Mouse (Mus musculus) activated CD4-positive, CD25-positive, alpha-beta regulatory T cell, adult 9 weeks (primary cell): ENCODE measurements around the gene Vmn1r118. TPM values are rescaled to one million over a fixed set of nuclear protein-coding genes. Genes with fewer than 3 reads are reported as not detected.

Experiments used
- polyA plus RNA-seq: library from polyadenylated mRNA; unstranded; fragments of 100-300 nt; shearing (Covaris generic); gene quantifications from one replicate; pipeline ENCODE4 v1.2.1, GENCODE M21; 2017

Vmn1r118 gene
- polyA plus RNA-seq: not detected

DNA sequence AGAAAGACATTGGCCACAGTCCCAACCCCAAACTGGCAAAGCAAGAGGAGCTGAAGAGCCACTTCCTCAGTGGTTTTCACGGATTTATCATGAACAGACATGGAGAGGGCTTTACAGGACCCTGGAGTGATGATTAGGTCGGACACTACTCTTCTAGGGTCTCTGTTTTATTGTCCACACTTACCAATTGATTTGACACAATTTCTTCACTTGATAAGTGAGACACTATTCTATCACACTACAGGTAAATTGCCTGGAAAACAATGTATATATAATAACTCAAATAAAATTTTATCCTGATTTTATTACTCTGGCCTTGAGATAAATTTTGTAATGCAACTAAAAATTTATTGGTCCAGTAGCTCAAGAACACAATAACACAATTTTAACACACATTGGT, at the start of gene Vmn1r118:
TSS of gene Vmn1r118 (minus strand) at position 101 of the 400 bp plus-strand sequence.

DNA sequence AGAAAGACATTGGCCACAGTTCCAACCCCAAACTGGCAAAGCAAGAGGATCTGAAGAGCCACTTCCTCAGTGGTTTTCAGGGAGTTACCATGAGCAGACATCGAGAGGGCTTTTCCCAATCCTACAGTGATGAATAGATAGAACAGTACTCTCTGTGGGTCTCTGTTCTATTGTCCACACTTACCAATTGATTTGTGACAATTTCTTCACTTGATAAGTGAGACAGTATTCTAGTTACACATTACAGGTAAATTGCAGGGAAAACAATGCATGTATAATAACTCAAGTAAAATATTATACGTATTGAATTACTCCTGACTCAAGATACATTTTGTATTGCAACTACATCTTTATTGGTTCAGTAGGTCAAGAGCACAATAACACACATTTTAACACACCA, 28.1 kb downstream of the Vmn1r118 start, which contains the start of gene Vmn1r117:
TSS of gene Vmn1r117 (minus strand) at position 101 of the 400 bp plus-strand sequence.

DNA sequence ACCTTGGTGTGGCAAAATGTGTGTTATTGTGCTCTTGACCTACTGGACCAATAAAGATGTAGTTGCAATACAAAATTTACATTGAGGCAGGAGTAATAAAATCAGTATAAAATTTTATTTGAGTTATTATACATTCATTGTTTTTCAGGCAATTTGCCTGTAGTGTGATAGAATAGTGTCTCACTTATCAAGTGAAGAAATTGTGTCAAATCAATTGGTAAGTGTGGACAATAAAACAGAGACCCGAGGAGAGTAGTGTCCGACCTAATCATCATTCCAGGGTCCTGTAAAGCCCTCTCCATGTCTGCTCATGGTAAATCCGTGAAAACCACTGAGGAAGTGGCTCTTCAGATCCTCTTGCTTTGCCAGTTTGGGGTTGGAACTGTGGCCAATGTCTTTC, 40.2 kb downstream of the Vmn1r118 start, which contains the start of gene Vmn1r116:
TSS of gene Vmn1r116 (plus strand) at position 301 of the 400 bp plus-strand sequence.

Other genes with a start within 250 kb of the Vmn1r118 start
- not detected for gene Vmn1r107, start 243.4 kb downstream of the Vmn1r118 start, polyA plus RNA-seq
- gene Vmn1r111, start 209.1 kb downstream of the Vmn1r118 start, polyA plus RNA-seq: not detected
- not detected for gene Gm10668, start 181.7 kb downstream of the Vmn1r118 start, polyA plus RNA-seq
- gene Vmn1r112, start 141.2 kb downstream of the Vmn1r118 start, polyA plus RNA-seq: not detected
- gene Vmn1r113, start 125.1 kb downstream of the Vmn1r118 start, polyA plus RNA-seq: not detected
- not detected for gene Vmn1r114, start 100.2 kb downstream of the Vmn1r118 start, polyA plus RNA-seq
- gene Vmn1r115, start 67.4 kb downstream of the Vmn1r118 start, polyA plus RNA-seq: not detected
- gene Vmn1r116, start 40.1 kb downstream of the Vmn1r118 start, polyA plus RNA-seq: not detected
- not detected for gene Vmn1r117, start 28.2 kb downstream of the Vmn1r118 start, polyA plus RNA-seq
- gene Vmn1r119, start 100.1 kb upstream of the Vmn1r118 start, polyA plus RNA-seq: not detected
- gene Vmn1r120, start 141.4 kb upstream of the Vmn1r118 start, polyA plus RNA-seq: not detected
- not detected for gene Vmn1r121, start 186.2 kb upstream of the Vmn1r118 start, polyA plus RNA-seq
- gene Vmn1r122, start 221.8 kb upstream of the Vmn1r118 start, polyA plus RNA-seq: not detected
- not detected for gene Vmn1r123, start 249.8 kb upstream of the Vmn1r118 start, polyA plus RNA-seq